Mouse (Mus musculus) cortical plate, adult 2 months (tissue): ENCODE results near the gene Ifrd2.

Experiments used
- CTCF ChIP-seq: fragments of 200-500 bp; IDR thresholded peaks from 2 replicates; pipeline ENCODE4 v1.5.1; 2011; ENCODE audit warnings: mild to moderate bottlenecking, control low read depth, low read length; ENCODE audit not compliant: insufficient read depth; ENCODE audit errors: extremely low read depth
- POLR2A ChIP-seq: fragments of 200-500 bp; IDR thresholded peaks from 2 replicates; pipeline ENCODE4 v1.6.1; 2011; ENCODE audit warnings: mild to moderate bottlenecking, low read length, control low read depth; ENCODE audit not compliant: insufficient read depth; ENCODE audit errors: extremely low read depth

DNA sequence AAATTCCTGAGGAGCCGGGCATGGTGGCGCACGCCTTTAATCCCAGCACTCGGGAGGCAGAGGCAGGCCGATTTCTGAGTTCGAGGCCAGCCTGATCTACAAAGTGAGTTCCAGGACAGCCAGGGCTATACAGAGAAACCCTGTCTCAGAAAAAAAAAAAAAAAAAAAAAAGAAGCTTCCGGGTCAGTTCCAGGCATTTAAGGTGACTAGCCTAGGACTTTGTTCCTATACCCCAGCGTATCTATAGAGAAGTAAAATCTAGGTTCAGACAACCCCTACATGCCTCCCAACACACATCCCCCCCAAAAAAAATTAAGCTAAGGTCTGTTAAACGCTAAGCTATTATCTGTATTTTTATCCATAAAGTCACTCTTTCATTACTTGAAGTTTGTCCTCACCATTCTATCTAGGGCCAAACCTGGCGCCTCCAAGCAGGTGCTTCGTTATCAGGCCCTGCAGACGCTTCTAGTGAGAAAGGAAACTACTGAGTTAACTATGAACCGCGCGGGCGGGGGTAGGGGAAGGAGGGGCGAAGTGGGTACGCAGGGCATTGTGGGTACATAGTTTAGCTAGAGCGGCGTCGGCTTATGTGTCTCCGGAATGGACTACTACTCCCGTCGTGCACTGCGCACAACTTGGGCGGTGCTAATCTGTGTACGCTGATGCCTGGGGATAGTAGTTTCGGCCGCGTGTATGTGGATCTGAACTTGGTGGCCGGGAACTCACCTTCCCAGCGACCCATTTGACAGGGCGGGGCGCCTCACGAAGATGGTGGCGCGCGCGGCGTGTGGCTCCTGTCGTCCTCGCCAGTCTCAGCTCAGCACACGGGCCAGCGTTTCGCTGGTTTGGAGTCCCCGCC lies at the start of gene Ifrd2:
- TF ChIP-seq CTCF = no peak
- TF ChIP-seq POLR2A = no peak
